Mouse (Mus musculus) forebrain, embryonic 10.5 days (tissue): Measurements from ENCODE around the gene Acnat1. TPM values are rescaled to one million over a fixed set of nuclear protein-coding genes. Genes with fewer than 3 reads are reported as not detected.
"Not testable (repeated sequence)": the region's sequence is repeated elsewhere in the genome, so short reads cannot be mapped to it uniquely, and the experiment has no call there.

Experiments used
- DNase-seq: peaks from one replicate; pipeline ENCODE4 v3.0.0-alpha.2; 2017; ENCODE audit warnings: low spot score; ENCODE audit errors: extremely low spot score
- H3K27ac ChIP-seq: fragments of 300-500 bp; sonication (generic); 2 replicates; pipeline ENCODE4 v1.5.1; 2016; ENCODE audit warnings: mild to moderate bottlenecking
- H3K27me3 ChIP-seq: fragments of 300-500 bp; sonication (generic); 2 replicates; pipeline ENCODE4 v1.6.1; 2016; ENCODE audit warnings: mild to moderate bottlenecking; ENCODE audit not compliant: poor library complexity, severe bottlenecking
- H3K36me3 ChIP-seq: fragments of 300-500 bp; sonication (generic); replicated peaks from 2 replicates; pipeline ENCODE4 v1.6.1; 2016; ENCODE audit warnings: mild to moderate bottlenecking, moderate library complexity
- H3K4me1 ChIP-seq: fragments of 300-500 bp; sonication (generic); 2 replicates; pipeline ENCODE4 v1.6.1; 2016
- H3K4me3 ChIP-seq: fragments of 300-500 bp; sonication (generic); 2 replicates; pipeline ENCODE4 v1.5.1; 2016; ENCODE audit warnings: mild to moderate bottlenecking, moderate library complexity
- H3K9me3 ChIP-seq: fragments of 300-500 bp; sonication (generic); 2 replicates; pipeline ENCODE4 v1.6.1; 2016; ENCODE audit warnings: mild to moderate bottlenecking, moderate library complexity
- WGBS: fragments of 180-500 bp; shearing (Covaris S2); methylation state at CpG from one replicate; pipeline ENCODE4 v1.1.7; 2016; 5-methylcytosine and 5-hydroxymethylcytosine counted together
- polyA plus RNA-seq: library from polyadenylated mRNA; unstranded; fragments of >200 nt; fragmentation: Nextera tagmentation; extraction: Ambion mirVana; gene quantifications from 2 replicates; pipeline ENCODE4 v1.2.1, GENCODE M21; 2016

Acnat1 gene
- polyA plus RNA-seq, 1 experiment from 2014 or later: not detected

- H3K9me3 ChIP-seq: no peaks in the 10 kb centered on the region
- H3K4me3 ChIP-seq: no peak overlapping the region
- H3K4me1 ChIP-seq: peaks cover 6% of the 10 kb centered on the region
- H3K27me3 ChIP-seq: peaks cover 7% of the 10 kb centered on the region; the same call in 1 of the 2 replicates
- H3K36me3 ChIP-seq: no peaks in the 10 kb centered on the region
- no peak for DNase-seq
- H3K27ac ChIP-seq: no peak overlapping the region
These were observed 11.7 kb upstream of the Acnat1 start for GRCm38 (mm10) chr4:49485442-49485841.

GRCm38 (mm10) chr4:49480896-49481295 lies 7.2 kb upstream of the Acnat1 start:
- no peaks in the 10 kb centered on the region for H3K9me3 ChIP-seq
- H3K4me1 ChIP-seq: peaks cover 22% of the 10 kb centered on the region
- H3K36me3 ChIP-seq: no peaks in the 10 kb centered on the region
- WGBS: 60% methylated on average over 3 of the region's 3 CpGs
- H3K27me3 ChIP-seq: peaks cover 8% of the 10 kb centered on the region; the same call in 1 of the 2 replicates
- H3K27ac ChIP-seq: no peak overlapping the region
- H3K4me3 ChIP-seq: no peak overlapping the region
- no peak for DNase-seq

- peak; percentile 19 for DNase-seq
- 25% methylated on average over 21 of the region's 21 CpGs for WGBS
- Histone ChIP-seq H3K36me3 (no peaks in the 10 kb centered on the region), H3K4me1 (peaks cover 22% of the 10 kb centered on the region), H3K4me3 (no peak overlapping the region; the same call in 1 of the 2 replicates), H3K27ac (no peak overlapping the region), H3K27me3 (peaks cover 8% of the 10 kb centered on the region; the same call in 1 of the 2 replicates), H3K9me3 (no peaks in the 10 kb centered on the region)
These were observed 6.5 kb upstream of the Acnat1 start for GRCm38 (mm10) chr4:49480104-49480760.

DNA sequence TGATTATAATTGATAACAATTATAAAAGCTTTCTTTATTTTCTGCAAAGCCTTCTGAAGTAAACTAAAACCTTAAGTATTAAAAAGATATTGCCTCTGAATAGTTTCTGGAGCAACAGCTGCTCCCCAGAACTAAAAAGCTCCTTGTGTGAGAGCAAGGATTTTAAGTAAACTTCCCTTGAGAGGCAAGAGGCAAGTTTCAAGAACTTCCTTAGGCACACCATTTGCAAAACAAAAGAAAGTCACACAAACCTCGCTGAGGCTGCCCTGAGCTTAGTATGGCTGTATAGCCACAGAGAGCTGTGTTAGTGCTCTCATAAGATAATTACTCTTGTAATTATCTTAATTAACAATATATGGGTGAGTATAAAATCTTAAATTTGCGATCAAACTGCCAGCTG lies 5.3 kb upstream of the Acnat1 start:
- not testable (repeated sequence) for H3K4me3 ChIP-seq, H3K36me3 ChIP-seq, H3K27me3 ChIP-seq, H3K9me3 ChIP-seq, H3K27ac ChIP-seq, DNase-seq
- 17% methylated on average over 2 of the region's 2 CpGs for WGBS
- H3K4me1 ChIP-seq: peaks cover 22% of the 10 kb centered on the region

GRCm38 (mm10) chr4:49478118-49478877 lies 4.6 kb upstream of the Acnat1 start:
- no peaks in the 10 kb centered on the region for H3K36me3 ChIP-seq
- H3K27ac ChIP-seq: 0 out of 2 replicates have a peak overlapping the region, but pooled peaks have one; percentile 25
- peaks cover 8% of the 10 kb centered on the region; the same call in 1 of the 2 replicates for H3K27me3 ChIP-seq
- 21% methylated on average over 19 of the region's 19 CpGs for WGBS
- peak overlapping the region; percentile 39 for H3K4me3 ChIP-seq
- H3K9me3 ChIP-seq: no peaks in the 10 kb centered on the region
- H3K4me1 ChIP-seq: peaks cover 25% of the 10 kb centered on the region
- peak; percentile 21 for DNase-seq

DNA sequence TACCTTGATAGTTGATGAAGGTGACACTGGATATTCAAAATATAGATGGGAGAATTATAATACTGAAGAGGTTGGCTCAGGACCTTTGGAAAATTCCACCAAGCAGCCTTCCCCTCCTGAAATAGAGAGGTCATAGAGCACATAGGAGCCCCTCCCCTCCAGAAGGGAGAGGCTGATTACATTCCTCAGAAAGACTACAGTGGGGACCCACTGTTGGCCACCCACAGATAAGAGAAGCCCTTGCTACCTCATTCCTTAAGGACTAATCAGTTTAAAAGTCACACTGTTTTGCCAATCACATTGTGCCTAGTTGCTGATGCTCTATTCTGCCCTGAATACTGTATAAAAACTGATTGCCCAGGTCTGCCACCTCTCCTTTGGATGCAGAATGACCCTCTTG lies 871 bp upstream of the Acnat1 start:
- H3K4me1 ChIP-seq: peaks cover 15% of the 10 kb centered on the region
- no peak overlapping the region for H3K4me3 ChIP-seq
- no peak overlapping the region for H3K27ac ChIP-seq
- no peaks in the 10 kb centered on the region for H3K36me3 ChIP-seq
- no peaks in the 10 kb centered on the region for H3K9me3 ChIP-seq
- H3K27me3 ChIP-seq: no peaks in the 10 kb centered on the region
- no peak for DNase-seq

DNA sequence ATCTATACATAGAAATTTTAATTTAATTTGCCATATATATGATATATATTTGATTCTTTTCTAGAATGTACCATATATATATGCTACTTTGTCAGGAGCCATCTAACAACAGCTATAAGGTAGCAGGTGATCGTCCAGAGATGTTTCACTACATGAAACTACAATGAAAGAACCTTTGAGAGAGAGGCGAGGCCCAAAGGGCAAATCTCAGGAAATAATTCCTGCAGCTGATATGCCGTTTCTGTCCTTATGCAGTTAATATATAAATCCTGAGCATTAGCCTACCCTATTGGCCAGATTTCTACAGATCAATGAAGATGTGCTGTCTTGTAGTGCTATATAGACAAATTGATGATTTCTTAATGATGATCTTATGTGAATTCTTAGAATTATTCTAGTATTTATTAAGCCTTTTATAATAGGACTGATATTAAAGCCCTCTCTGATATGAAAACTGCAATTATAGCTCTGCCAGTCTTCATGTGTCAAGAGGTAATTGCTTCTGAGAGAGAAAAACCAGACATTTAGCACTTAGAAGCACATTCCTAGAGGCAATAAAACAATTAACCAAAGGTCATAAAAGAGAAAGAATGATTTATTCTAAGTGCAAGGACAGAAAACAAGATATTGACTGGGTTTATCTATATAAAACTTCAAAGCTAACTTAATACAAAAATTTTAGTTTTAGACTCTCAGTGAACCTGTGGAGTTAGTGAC lies 4.1 kb downstream of the Acnat1 start:
- Histone ChIP-seq H3K27ac (no peak overlapping the region), H3K4me3 (no peak overlapping the region), H3K27me3 (no peaks in the 10 kb centered on the region), H3K4me1 (0 out of 2 replicates have a peak, but pooled peaks cover 3% of the 10 kb centered on the region), H3K36me3 (no peaks in the 10 kb centered on the region), H3K9me3 (peaks cover 8% of the 10 kb centered on the region)
- DNase-seq: no peak
- WGBS: 94% methylated on average over 3 of the region's 3 CpGs

DNA sequence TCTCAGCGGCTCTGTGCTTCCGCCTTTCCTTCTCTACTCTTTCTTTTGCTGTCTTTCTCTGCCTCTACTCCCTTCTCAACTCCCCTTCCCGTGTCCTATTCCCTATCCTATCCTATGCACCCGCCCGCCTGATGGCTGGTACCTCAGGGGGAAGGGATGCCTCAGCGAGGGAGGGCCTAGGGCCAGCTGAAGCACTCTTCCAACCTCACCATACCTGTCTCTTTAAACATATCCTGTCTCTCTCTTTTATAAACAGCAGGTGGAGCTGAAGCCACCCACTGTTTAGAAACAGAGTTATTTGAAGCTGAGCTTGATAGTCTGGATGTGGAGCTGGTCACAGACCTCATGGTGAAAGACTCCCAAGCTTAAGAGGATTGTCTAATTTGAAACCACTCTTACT lies 6.4 kb downstream of the Acnat1 start:
- Histone ChIP-seq H3K36me3 (no peaks in the 10 kb centered on the region), H3K9me3 (peaks cover 8% of the 10 kb centered on the region), H3K27ac (no peak overlapping the region), H3K4me3 (no peak overlapping the region), H3K4me1 (no peaks in the 10 kb centered on the region), H3K27me3 (no peaks in the 10 kb centered on the region)
- DNase-seq: no peak
- WGBS: 92% methylated on average over 6 of the region's 6 CpGs

DNA sequence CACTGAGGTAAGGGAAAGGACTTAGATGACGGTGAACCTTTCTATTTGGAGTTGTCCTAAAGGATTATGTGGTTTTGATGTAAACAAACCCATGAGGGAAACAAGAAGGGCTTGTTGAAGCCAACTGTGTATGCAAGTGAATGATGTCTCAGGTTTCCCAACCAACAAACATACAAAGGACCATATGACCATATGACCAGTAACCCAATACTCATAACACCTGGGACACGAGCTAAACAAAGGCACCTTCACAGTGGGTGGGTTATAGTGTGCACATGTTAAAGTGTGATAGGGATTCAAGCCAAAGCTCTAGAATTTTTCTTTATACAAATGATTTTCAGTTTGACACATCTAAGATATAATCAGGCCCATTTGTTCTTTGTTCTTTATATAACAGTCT lies 17.5 kb downstream of the Acnat1 start:
- Histone ChIP-seq H3K36me3 (no peaks in the 10 kb centered on the region), H3K9me3 (no peaks in the 10 kb centered on the region), H3K4me1 (no peaks in the 10 kb centered on the region), H3K27me3 (no peaks in the 10 kb centered on the region), H3K4me3 (no peak overlapping the region), H3K27ac (no peak overlapping the region)
- 79% methylated on average over 2 of the region's 2 CpGs for WGBS
- DNase-seq: no peak

DNA sequence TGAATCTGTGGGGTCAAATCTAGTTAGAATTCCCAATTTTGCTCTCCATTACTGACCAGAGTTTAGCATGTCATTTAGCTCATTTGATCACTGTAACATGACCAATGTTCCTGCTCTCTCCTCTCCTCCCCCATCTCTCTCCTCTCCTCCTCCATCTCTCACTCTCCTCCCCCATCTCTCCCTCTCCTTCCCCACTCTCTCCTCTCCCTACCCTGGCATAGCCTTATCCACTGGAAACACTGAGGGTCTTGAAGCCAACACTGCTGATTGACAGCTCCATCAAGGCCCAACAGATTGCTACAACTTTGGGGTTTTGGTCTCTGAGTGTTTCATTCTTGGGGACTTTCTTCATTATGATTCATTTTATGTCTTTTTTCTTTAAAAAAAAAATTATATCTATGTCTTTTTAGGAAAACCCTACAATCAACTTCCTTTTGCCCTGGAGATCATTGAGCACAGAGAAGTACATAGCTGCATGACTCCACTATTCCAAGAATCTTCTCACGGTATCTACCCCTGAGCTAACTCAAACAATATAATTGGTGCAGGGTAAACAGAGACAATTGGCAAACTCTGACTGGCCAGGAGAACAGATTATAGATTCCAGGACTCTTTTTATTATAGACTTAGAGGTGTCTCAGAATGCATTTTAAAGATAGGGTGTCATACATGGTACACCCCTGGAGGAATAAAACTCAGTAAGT lies 21.7 kb downstream of the Acnat1 start:
- Histone ChIP-seq H3K4me1 (no peaks in the 10 kb centered on the region), H3K4me3 (no peak overlapping the region), H3K27ac (no peak overlapping the region), H3K36me3 (no peaks in the 10 kb centered on the region), H3K27me3 (no peaks in the 10 kb centered on the region), H3K9me3 (no peaks in the 10 kb centered on the region)
- no peak for DNase-seq
- 95% methylated on average over 1 of the region's 1 CpGs for WGBS

DNA sequence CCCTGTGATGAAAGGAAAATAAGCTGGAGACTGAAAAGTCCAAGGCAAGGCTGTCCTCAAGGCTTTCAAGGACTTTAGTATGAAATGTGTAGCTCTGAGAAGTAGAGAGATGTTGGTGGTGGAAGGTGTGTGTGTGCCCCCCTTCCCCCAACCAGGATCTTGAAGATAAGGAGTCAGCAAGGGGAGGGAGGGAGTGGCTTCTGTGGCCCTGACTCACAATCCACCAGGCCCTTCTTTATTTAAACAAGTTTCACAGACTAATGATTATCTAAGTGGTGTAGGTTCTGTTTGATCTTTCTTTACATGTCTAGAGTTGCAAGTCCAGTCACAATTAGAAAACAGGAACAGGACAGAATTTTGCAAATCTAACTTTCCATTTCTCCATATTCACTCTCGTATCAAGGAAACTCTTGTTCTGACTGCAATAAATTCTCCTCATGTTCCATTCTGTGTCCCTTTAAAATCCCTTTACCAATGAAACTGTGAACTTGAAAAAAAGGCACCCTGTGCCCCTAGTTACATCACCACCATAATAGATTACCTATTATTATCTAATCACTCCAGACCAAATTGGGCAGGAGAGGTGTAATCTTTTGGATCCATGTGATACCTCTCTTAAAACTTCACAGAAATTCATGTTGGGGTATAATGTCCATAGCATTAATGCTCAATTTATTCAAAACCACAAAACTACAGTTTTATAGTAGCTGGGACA lies 22.4 kb downstream of the Acnat1 start:
- H3K27ac ChIP-seq, H3K4me1 ChIP-seq: not testable (repeated sequence)

DNA sequence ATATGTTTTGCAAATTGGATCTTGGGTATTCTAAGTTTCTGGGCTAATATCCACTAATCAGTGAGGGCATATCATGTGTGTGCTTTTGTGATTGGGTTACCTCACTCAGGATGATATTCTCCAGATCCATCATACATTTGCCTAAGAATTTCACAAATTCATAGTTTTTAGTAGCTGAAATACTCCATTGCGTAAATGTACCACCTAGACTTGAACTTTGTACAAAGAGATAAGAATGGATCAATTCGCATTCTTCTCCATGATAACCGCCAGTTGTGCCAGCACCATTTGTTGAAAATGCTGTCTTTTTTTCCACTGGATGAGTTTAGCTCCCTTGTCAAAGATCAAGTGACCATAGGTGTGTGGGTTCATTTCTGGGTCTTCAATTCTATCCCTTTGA lies 36.7 kb downstream of the Acnat1 start:
- not testable (repeated sequence) for H3K36me3 ChIP-seq, H3K27me3 ChIP-seq, H3K4me1 ChIP-seq, DNase-seq, H3K27ac ChIP-seq, H3K4me3 ChIP-seq, H3K9me3 ChIP-seq
- 97% methylated on average over 3 of the region's 3 CpGs for WGBS

More for the DNA sequence above, 22.4 kb downstream of the Acnat1 start:
- not testable (repeated sequence) for H3K4me3 ChIP-seq, H3K36me3 ChIP-seq, H3K27me3 ChIP-seq, DNase-seq, H3K9me3 ChIP-seq
- WGBS: 95% methylated on average over 1 of the region's 1 CpGs
